Mouse (Mus musculus) ovary, adult 18-20 months (tissue): ENCODE data around the gene Neu3.

ENCODE experiments used
- DNase-seq: peaks from one replicate; pipeline ENCODE4 v3.0.0; 2022; ENCODE audit warnings: low spot score, mixed read lengths

Gene Neu3

DNA sequence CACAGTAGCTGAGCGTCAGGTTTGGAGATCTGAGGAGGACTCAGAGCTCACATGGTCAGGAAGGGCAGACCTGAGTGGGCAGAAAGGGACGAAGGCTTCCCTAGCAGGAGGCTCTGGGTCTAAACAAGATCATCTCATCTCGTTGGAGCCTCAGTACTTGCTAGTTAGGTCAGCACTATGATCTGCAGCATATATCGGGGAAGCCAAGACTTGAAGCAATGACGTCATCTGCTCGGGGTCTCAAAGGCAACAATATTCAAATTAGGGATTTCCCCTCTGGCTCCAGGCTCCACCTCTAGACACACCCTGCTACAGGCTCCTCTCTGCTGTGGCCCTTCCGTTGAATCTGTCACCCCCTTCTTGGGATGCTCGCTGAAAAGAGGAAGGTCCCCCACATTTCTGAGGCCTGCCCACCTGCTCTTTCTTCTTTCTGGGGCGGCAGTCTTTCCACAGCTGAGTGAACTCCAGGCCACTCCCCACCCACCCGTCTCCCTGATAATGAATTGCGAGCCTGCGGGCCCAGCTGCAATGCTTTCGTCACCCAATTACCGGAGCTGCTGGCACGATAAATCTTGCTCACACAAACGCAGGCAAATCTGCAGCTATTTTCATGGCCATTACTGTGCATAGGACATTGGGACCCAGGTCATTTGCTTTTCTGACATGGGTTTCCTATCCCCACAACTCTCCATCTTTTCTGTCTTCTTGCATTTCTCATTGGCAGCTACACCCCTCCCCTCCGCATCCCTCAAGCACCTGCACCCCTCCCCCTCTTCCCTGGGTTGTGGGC, 32.8 kb downstream of the Neu3 start:
- DNase-seq, result no peak

DNA sequence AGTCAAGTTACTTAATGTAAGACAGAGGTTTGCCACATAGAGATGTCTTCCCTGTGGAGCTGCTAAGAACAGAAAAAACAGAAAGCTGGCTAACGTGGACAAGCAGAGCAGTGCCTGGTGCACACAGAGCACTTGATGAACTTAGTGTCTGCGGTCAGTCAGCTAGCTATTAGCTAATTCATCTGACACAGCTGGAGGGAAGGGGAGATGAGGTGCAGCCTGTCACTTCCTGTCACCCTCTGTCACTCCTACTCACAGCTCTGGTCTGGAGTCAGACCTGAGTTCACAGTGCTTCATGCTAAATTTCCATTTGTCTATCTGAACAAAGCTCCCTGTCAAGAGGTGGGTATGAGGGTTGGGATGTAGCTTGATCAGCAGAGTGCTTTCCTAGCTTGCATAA, 34.1 kb downstream of the Neu3 start:
- DNase-seq, result no peak

DNA sequence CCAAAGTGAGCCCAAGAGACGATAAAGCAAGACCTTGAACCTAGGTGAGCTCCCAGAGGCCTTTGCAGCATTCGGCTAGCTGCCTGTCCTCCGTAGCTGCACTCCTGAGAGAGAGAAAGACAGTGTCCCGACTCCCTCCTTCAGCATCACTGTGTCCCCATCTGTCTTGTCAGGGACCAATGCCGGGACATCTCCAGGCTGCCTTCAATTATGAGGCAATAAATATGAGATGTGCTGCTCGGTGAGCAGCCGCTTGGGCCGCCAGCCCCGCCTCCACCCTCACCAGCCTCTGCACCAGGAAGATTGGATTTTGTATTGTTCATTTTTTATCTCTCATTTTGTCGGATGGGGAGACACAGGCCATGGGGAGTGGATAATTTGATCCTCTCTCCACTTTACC, 37.4 kb downstream of the Neu3 start:
- no peak for DNase-seq

DNA sequence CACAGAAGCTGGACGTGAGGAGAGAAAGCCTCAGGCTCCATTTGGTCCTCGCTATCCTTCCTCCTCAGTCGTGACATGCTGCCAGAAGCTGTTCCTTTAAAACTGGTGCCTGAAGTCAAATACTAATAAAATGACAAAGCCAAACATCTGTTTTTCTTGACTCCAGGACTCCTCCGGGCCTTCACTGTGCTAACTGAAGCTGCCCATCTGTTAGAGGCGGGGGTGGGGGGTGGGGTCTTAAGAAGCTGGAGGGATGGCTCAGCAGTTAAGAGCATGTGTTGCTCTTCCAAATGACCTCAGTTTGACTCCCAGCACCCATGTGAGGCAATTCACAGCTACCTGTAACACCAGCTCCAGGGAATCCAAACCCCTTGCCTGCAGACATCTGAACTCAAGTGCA, 39.7 kb downstream of the Neu3 start:
- no peak for DNase-seq

DNA sequence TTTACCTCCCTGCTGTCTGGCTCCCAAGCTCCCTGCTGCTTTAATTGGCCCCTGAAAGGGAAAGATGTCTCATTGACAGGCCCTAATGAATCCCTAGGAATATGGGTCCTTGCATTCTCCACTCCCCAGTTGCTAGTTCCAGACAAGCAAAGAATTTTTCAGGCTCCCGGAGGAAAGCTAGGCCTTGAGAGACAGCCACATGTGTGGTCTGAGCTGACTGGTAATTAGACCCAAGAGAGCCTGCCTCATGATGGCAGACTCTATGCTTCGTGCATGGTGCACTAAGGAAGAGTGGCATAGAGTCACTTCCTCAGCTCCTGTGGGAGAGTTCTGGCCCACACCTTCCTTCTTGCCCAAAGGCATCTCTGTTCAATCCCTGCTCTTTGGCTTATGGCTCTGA, 40.3 kb downstream of the Neu3 start:
- no peak for DNase-seq

DNA sequence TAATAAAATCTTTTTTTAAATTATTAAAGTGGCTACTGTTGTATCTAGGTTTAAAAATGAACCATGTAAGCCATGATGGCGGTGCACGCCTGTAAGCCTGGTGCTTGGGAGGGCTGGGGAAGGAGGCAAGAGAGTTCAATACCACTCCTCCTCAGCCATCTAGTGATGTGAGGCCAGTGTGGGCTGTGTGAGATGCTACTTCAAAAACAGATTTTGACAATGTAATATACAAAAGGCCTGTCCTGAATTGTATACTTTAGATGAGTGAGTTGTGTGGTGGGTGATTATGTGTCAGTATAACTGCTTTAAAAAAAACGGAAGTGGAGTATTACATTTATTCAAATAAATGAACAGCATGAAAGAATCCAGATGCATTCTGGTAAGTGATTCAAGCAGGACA, 41.4 kb downstream of the Neu3 start:
- no peak for DNase-seq

DNA sequence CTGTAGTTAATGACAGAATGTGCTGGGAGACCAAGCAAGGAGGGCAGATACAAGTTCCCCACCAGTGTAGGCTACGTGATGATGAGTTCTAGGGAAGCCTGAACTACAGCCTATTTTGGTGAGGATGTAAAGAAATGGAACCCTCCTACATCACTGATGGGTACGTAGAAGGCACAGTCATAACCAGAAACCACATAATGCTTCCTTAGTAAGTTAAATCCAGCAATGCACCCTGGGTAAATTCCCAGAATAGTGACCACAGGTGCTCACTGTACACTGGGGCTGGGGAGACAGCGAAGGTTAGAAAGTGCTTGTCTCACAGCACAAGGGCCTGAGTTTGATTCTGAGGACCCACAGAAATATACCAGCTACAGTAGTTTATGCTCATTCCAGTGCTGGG, 42.7 kb downstream of the Neu3 start:
- DNase-seq, result no peak

DNA sequence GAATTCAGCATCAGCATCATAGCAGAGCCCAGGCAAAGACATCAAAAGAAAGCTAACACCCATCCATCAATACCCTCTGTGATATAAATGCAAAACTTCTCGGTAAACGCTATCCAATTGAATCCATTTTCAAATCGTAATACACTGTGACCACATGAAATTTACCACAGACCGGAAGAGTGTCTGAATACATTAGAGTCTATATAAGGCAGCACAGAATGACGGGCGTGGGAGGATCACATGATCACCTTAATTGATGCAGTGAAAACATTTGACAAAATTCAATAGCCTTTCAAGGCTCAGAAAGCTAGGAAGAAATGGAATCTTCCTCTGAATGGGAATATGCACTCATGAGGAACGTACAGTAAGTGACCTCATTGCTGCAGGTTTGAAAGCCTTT, 44.8 kb downstream of the Neu3 start:
- DNase-seq, result no peak

DNA sequence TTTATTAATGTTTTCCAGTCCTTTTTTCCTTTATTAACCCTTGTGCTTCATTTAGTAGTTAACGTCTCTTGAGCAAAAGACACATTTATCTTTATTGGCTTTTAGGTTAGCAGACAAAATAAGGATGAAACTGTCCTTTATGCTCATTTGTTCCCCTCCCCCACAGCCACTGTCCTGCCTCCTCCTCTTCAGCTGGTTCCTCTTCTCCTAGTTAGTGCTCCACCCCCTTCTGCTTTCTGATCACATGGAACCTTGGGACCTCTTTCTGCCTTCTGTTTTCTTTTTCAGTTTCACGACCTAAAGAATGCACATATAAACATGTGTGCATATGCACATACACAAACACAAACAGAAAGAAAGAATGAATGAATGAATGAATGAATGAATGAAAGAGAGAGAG, 46.3 kb downstream of the Neu3 start:
- DNase-seq, result no peak

DNA sequence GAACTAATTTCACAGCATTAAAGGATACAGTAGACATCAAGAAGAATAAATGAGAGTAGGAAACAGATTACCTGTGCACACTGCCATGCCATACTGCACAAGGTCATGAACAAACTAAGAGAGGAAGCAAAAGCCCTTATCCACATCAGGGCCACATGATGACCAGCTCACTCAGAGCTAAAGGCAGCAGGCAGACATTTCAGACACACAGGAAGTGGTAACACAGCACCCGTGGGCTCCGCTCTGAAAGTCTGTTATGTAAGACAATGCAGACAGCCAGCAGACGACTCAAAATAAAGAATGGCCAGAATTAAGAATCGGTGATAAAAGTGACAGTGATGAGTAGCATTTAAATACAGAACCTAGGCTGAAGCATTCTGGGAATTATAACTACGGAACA, 46.8 kb downstream of the Neu3 start:
- DNase-seq, result no peak

DNA sequence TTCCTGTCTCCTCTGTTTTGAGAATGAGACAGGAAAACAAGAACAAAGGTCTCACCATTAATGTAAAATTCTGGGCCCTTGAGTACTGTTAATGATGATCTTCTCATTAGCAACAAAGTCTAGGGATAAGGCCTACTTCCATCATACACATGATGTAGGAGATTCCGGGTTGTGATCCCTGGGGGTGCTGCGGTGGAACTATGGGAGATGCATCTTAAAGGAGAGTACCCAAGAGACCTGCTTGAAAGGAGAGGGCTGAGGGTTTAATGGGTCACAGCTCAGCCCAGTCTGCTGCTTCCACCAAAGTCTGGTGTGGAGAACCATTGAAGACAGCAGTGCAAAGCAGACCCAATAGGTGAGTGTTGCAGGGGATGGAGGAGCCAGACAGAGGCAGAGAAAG, 65.0 kb downstream of the Neu3 start, which contains the start of gene Olfr521:
TSS of gene Olfr521 (plus strand) at position 301 of the 400 bp plus-strand sequence.
- DNase-seq, result no peak
